Mouse (Mus musculus) E14TG2a.4 (cell line): ENCODE measurements around the gene Pkd1.

Source experiments
- CTCF ChIP-seq: conservative IDR thresholded peaks from 2 replicates; pipeline ENCODE4 v1.5.1; 2014; ENCODE audit warnings: low read length
- NANOG ChIP-seq: IDR thresholded peaks from 2 replicates; pipeline ENCODE4 v1.6.1; 2014; ENCODE audit warnings: borderline replicate concordance, low read length, mixed read lengths

DNA sequence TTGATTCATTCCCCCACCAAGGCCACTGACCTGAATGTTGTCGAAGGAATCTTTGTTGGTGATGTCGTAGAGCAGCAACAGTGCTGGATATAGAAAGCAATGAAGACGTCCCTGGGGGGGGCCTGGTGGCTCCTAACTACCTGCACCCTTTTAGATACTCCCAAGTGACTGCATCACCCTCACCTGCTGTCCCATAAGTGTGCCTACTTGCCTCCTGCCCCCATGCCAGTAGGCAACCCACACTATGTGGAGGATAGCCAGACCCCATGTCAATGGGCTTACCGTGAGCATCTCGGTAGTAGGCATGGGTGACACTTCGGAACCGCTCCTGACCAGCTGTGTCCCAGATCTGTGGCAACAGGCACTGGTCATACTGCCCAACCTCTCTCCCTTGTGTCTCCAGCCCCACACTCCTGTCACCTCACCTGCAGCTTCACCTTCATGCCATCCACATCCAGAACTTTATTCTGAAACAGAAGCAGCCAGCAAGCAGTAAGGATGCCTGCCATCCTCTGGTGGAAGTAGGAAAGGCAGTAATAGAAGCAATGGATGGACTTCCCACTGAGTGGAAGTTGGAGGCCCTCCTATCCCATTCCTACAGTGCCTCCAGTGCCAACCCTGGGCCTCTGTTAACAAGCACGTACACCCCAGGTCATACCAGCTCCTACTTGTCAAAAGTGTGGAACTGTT, 19.1 kb upstream of the Pkd1 start:
- TF ChIP-seq CTCF (0 out of 2 replicates have a peak, but pooled peaks have one; percentile 22), NANOG (no peak)
